Mouse (Mus musculus): ENCODE measurements at regions not wholly inside any gene's neighbourhood (a gene's known extent, or its start where the extent isn't known, plus 50 kb on each side); places are given as distances from the start of the nearest gene placed in this dataset.

GRCm38 (mm10) chr13:90584766-90585165, 320.4 kb downstream of the Atp6ap1l start:
- DNase-seq (ENCODE audit: low read depth): no peak

GRCm38 (mm10) chr13:90575371-90575770, 329.8 kb downstream of the Atp6ap1l start:
- DNase-seq (ENCODE audit: low read depth): peak; percentile 57

- no peak for DNase-seq (ENCODE audit: low read depth)
Measured at GRCm38 (mm10) chr13:90572580-90572979, 332.6 kb downstream of the Atp6ap1l start.

GRCm38 (mm10) chr13:90563183-90563840, 341.8 kb downstream of the Atp6ap1l start:
- DNase-seq (ENCODE audit: low read depth): peak; percentile 34

GRCm38 (mm10) chr13:90560095-90560494, 345.1 kb downstream of the Atp6ap1l start:
- peak; percentile 71 for DNase-seq (ENCODE audit: low read depth)

- DNase-seq (ENCODE audit: low read depth): peak; percentile 67
Measured at GRCm38 (mm10) chr13:90559481-90559880, 345.7 kb downstream of the Atp6ap1l start.

- DNase-seq (ENCODE audit: low read depth): peak; percentile 79
Measured at GRCm38 (mm10) chr13:90551166-90551565, 354.0 kb downstream of the Atp6ap1l start.

- peak; percentile 29 for DNase-seq (ENCODE audit: low read depth)
Measured at GRCm38 (mm10) chr13:90546288-90547035, 358.7 kb downstream of the Atp6ap1l start.

GRCm38 (mm10) chr13:90545816-90546215, 359.3 kb downstream of the Atp6ap1l start:
- DNase-seq (ENCODE audit: low read depth): no peak

- no peak for DNase-seq (ENCODE audit: low read depth)
Measured at GRCm38 (mm10) chr13:90537525-90537924, 367.6 kb downstream of the Atp6ap1l start.

- no peak for DNase-seq (ENCODE audit: low read depth)
Measured at GRCm38 (mm10) chr13:90526998-90527397, 378.2 kb downstream of the Atp6ap1l start.

- DNase-seq (ENCODE audit: low read depth): no peak
Measured at GRCm38 (mm10) chr13:90525801-90526200, 379.4 kb downstream of the Atp6ap1l start.

GRCm38 (mm10) chr13:90521758-90522245, 383.4 kb downstream of the Atp6ap1l start:
- DNase-seq (ENCODE audit: low read depth): no peak

- no peak for DNase-seq (ENCODE audit: low read depth)
Measured at GRCm38 (mm10) chr13:90520992-90521757, 384.0 kb downstream of the Atp6ap1l start.

- peak; percentile 91 for DNase-seq (ENCODE audit: low read depth)
Measured at GRCm38 (mm10) chr13:90515773-90516503, 389.2 kb downstream of the Atp6ap1l start.

GRCm38 (mm10) chr13:90513867-90514266, 391.3 kb downstream of the Atp6ap1l start:
- peak; percentile 79 for DNase-seq (ENCODE audit: low read depth)

- DNase-seq (ENCODE audit: low read depth): no peak
Measured at GRCm38 (mm10) chr13:90512786-90513401, 392.3 kb downstream of the Atp6ap1l start.

- no peak for DNase-seq (ENCODE audit: low read depth)
Measured at GRCm38 (mm10) chr13:90510479-90510878, 394.7 kb downstream of the Atp6ap1l start.

- peak; percentile 49 for DNase-seq (ENCODE audit: low read depth)
Measured at GRCm38 (mm10) chr13:90503188-90503587, 402.0 kb downstream of the Atp6ap1l start.

- peak; percentile 57 for DNase-seq (ENCODE audit: low read depth)
Measured at GRCm38 (mm10) chr13:90502141-90502540, 403.0 kb downstream of the Atp6ap1l start.

GRCm38 (mm10) chr13:90498978-90499377, 406.2 kb downstream of the Atp6ap1l start:
- DNase-seq (ENCODE audit: low read depth): no peak

All from NIH3T3 (cell line).